Mouse (Mus musculus): ENCODE results near the gene Fap.

Gene Fap

DNA sequence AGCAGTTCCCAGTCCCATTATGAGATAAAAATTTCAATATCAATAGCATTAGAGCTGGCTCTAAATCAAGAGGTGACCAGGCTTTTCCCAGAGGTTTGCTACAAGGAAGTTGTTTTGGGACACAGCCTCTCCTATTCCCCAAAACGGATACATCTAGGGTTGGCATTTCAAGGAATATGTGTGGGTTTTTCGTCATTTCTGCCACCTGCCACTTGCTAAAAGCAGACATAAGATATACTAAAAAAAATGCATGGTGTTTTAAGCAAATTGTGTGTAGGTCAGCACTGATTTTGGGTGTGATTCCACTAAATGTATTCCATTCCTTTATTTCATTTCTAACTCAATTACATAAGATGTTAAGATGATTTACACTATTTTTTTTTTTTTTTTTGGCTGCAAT is 56.1 kb downstream of the Fap start:
- peak; percentile 77 for DNase-seq

GRCm38 (mm10) chr2:62514477-62514876 is 59.4 kb downstream of the Fap start:
- peak; percentile 35 for DNase-seq

GRCm38 (mm10) chr2:62513477-62513876 is 60.4 kb downstream of the Fap start:
- peak; percentile 88 for DNase-seq

- DNase-seq = no peak
Observed at GRCm38 (mm10) chr2:62507130-62507529, 66.7 kb downstream of the Fap start.

DNA sequence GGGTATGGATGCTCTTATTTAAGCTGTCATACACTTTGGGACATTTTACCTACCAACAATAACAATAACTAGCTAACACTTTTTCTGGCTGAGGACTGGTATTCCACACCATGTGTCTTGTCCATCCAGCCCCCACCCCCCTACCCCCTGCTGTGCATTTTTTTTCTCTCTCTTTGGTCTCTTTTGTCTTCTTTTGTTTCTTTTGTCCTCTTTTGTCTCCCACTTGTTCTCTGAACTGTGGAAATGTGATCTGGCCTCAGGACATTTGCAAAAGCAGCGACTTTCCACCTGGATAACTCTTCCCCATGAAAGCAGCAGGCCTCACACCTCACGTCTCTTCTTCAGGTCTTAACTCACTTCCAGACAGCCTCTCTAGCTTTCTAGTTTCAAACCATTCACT is 67.4 kb downstream of the Fap start:
- DNase-seq = no peak

GRCm38 (mm10) chr2:62504269-62504796 is 69.5 kb downstream of the Fap start:
- no peak for DNase-seq

DNA sequence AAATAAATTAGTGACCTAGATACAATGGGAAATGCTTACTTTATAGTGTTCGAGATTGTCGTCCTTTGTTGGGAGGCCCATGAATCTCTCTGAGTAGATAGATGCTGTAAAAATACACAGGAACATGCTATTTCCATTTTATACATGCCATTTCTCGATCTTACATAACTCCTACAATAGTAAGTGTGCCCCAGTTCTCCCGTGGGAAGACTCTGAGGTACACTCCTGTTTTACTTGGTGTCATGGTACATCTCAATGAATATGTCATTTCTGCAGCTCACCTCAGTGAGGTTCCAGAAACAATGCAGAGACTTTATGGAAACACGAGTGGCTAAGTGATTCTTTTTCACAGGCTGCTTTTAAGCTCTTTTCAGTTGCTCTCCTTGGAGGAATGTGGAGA is 70.5 kb downstream of the Fap start:
- no peak for DNase-seq

- DNase-seq = peak; percentile 24
Observed at GRCm38 (mm10) chr2:62502516-62502915, 71.4 kb downstream of the Fap start.

GRCm38 (mm10) chr2:62498821-62499220 is 75.1 kb downstream of the Fap start:
- no peak for DNase-seq

DNA sequence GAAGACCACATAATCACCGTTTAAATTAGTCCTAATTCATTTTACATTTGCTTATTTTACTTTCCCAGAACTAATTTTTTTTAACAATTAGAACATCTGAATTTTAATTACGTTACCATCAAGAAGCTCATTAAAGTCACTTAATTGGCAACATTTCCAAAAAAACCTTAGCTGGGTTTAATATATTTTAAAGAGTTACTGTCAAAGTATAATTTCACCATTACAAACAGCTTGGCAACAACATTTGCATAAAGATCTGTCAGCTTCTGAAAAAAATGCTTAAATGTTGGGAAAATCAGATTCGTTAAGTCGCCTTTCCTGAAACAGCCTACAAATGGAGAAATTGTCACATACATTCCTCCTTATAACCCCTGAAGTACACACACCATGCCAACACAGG is 75.8 kb downstream of the Fap start:
- DNase-seq = no peak

DNA sequence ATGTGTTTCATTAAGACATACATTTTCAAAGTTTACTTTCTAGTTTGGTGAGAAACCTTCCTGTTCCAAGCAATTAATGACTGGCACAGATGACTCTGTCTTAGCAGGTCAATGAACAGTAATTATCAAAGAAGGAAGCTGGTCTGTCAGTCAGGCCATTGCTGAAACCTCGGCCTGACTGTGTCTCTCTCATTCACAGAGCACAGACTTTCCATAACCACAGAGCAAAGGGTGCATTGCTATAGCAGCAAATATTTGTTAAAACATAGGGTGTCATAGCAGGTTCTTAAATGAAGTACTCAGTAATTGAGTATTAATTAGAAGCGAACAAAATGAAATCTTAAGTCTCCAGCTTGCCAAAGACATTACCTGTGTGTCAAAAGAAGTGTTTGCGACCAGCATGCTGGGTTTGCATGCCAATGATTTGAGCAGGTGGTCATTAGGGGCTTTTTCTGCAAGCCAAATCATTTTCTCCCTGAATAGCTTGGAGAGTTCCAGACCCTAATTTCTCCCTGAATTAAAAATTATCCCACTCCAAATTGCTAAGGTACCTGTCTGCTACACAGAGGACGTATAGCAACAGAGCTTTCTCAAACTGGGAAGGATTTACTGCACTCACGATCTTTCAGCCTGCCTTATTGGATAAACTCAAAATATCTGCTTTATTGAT is 76.4 kb downstream of the Fap start:
- no peak for DNase-seq

GRCm38 (mm10) chr2:62495407-62495806 is 78.5 kb downstream of the Fap start:
- peak; percentile 66 for DNase-seq

- no peak for DNase-seq
Observed at GRCm38 (mm10) chr2:62489832-62490231, 84.0 kb downstream of the Fap start.

- no peak for DNase-seq
Observed at GRCm38 (mm10) chr2:62484906-62485305, 89.0 kb downstream of the Fap start.

- DNase-seq = no peak
Observed at GRCm38 (mm10) chr2:62483550-62483949, 90.3 kb downstream of the Fap start, which contains the start of gene Gcg. Gcg (minus strand) TSS chr2:62483650.

DNA sequence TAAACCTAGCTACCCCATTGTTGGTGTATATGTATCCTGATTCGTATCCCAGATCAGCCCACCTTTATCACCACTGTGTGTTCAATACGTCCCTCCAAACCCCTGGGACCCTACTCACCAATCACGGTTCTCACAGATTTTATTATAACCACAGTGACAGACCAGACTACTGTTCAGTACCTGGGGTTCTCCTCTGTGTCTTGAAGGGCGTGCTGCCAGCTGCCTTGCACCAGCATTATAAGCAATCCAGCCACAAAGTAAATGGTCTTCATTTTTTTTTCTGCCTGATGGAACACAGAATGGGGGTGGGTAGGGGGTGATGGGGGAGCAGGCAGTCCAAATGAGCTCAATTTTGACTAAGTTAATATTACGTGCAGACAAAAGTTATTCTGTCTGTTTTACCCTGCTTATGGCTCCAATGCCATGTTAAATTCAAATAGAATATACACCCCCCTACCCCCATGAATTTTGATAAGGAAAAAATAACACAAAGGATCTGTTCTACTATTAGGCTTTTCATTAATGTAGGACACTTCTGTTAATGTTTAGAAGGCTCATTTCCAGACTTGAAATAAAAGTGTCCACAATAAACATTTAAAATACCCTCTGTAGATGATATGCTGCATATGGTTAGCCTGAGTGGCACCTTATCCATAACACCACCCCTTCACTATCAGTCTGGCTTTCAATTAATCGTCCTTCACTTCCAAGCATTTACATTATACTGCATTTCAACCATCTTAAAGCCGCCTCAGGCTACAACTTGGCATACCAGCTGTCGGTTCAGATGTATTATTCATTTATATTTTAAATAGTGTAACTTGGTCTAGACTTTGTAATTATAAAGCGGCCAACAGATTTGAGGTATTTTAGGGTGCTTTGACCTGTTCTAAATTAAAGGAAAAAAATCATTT is 93.3 kb downstream of the Fap start:
- DNase-seq = no peak

DNA sequence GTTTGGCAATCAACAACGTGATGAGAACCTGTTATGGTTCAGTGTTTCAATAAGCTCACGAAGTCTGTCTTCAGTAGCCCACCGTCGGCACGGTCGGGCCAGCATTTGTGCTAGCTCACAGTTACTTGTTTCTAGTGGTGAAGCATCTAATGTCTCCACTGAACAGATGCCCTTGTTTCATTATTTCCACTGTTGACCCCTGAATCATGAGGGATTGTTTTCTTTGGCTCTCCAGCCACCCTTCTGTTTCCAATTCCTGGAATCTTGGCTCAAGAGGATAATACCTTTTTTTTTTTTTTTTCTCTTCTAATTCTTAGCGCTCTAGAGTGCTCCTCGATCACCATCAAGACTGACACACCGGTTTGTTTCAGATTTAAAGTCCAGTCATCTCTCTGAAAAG is 104.3 kb downstream of the Fap start:
- DNase-seq = no peak

- no peak for DNase-seq
Observed at GRCm38 (mm10) chr2:62463287-62463686, 110.6 kb downstream of the Fap start.

DNA sequence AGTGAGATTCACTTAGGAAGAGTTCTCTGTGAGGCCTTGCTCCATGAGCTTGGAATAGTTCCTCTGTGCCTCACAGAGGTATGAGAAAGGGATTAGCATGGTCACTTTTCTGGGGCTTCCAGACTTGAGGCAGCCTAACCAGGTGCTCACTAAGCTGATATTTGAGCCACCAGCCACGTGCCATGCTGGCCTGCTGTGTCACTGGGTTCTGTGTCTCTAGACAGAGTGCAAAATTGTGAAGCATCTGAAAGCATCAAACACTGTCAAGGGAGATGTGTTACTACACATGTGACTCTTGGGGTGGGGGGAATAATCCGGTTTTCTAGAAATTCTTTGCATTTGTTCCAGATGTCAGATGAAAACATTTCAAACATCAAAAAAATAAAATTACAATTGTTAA is 111.7 kb downstream of the Fap start:
- no peak for DNase-seq

DNA sequence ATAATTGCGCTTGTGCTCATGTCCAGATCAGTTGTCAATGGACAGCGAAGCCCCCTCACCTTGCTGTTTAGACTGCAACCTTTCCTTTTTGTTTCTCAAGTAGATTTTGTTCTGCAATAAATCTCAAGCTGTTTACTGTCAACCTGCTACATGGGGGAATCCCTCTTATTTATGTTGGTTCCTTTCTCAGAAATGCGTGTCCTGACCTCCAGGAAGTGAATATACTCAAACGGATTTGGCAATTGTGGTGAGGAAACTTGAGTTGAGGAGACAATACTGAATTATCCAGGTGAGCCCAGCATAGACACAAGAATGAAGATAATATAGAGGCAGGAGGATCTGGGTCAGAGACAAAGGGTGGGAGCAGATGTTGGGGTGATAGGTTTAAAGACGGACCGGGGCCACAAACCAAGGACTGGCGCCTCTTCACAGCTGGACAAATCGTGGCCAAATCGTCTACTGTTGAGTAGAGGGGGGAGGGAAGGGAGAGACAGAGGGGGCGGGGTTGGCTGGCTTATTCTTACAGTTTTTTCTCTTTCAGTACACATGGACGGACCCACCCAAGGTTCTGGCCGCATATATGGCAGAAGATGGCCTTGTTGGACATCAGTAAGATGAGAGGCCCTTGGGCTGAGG is 112.9 kb downstream of the Fap start:
- no peak for DNase-seq

GRCm38 (mm10) chr2:62460231-62460710 is 113.6 kb downstream of the Fap start:
- no peak for DNase-seq

- DNase-seq = no peak
Observed at GRCm38 (mm10) chr2:62459241-62460174, 114.4 kb downstream of the Fap start.
